ENCODE assay signal across 8 mouse cellular contexts in genomic region chr9:80068028-80068515, GRCm38 (mm10). TPM values are rescaled to one million over a fixed set of nuclear protein-coding genes. Genes with fewer than 3 reads are reported as not detected.
A peak's percentile ranks its signal among the peaks of the same experiment; 100 is the strongest.
DNase-seq lines count a peak whose midpoint lies in the region; ATAC-seq and TF ChIP-seq lines count a peak whose summit lies in the region.

No protein-coding gene starts in this region.

- peak; percentile 11 for DNase-seq in embryonic facial prominence, embryonic 14.5 days (ENCODE audit: low spot score)
- no peak for DNase-seq in limb, embryonic 11.5 days (ENCODE audit: low spot score)
- no peak for DNase-seq in cerebellum, adult 8-10 months
- DNase-seq in gastrocnemius, adult 8-10 months (ENCODE audit: low spot score in 2 of 2), result no peak

- peak overlapping the region; percentile 97 for H3K4me3 ChIP-seq in megakaryocyte, embryonic 14.5 days (replicated peaks)
- peak overlapping the region; percentile 86 for H3K4me3 ChIP-seq in embryonic facial prominence, embryonic 14.5 days (ENCODE audit: low read depth, low read length)
- peak overlapping the region; percentile 93 for H3K4me3 ChIP-seq in limb, embryonic 11.5 days (ENCODE audit: low read depth, low read length)
- peak overlapping the region; percentile 90 for H3K4me3 ChIP-seq in olfactory bulb, adult 2 months (ENCODE audit: insufficient read depth, low read depth, low read length)

- H3K4me2 ChIP-seq in embryonic facial prominence, embryonic 14.5 days (ENCODE audit: low read depth, low read length), result peak overlapping the region; percentile 63
- H3K4me2 ChIP-seq in limb, embryonic 11.5 days (ENCODE audit: low read depth, severe bottlenecking), result peak overlapping the region; percentile 43; the same call in 1 of the 2 replicates

- H3K4me1 ChIP-seq in megakaryocyte, embryonic 14.5 days, result peaks cover 36% of the 10 kb centered on the region
- H3K4me1 ChIP-seq in embryonic facial prominence, embryonic 14.5 days (ENCODE audit: control insufficient read depth, insufficient read depth, low read length), result peaks cover 17% of the 10 kb centered on the region
- no peaks in the 10 kb centered on the region for H3K4me1 ChIP-seq in limb, embryonic 11.5 days (ENCODE audit: control insufficient read depth, insufficient read depth, low read length)
- H3K4me1 ChIP-seq in olfactory bulb, adult 2 months (ENCODE audit: control insufficient read depth, insufficient read depth, low read length), result peaks cover 2% of the 10 kb centered on the region; the same call in 1 of the 2 replicates

- H3K36me3 ChIP-seq in megakaryocyte, embryonic 14.5 days (replicated peaks; ENCODE audit: low read length), result peaks cover 4% of the 10 kb centered on the region
- no peaks in the 10 kb centered on the region for H3K36me3 ChIP-seq in embryonic facial prominence, embryonic 14.5 days (ENCODE audit: control insufficient read depth, insufficient read depth, low read length)
- no peaks in the 10 kb centered on the region for H3K36me3 ChIP-seq in limb, embryonic 11.5 days (ENCODE audit: control insufficient read depth, insufficient read depth, low read length)

- H3K27me3 ChIP-seq in megakaryocyte, embryonic 14.5 days (replicated peaks), result no peaks in the 10 kb centered on the region
- H3K27me3 ChIP-seq in embryonic facial prominence, embryonic 14.5 days (replicated peaks; ENCODE audit: control insufficient read depth, insufficient read depth, low read length), result no peaks in the 10 kb centered on the region
- no peaks in the 10 kb centered on the region for H3K27me3 ChIP-seq in limb, embryonic 11.5 days (ENCODE audit: control insufficient read depth, insufficient read depth, low read length)

- no peak for TF ChIP-seq POLR2A in olfactory bulb, adult 2 months (IDR thresholded peaks at IDR 0.05; ENCODE audit: insufficient read depth, low read depth, low read length)

- peaks cover 17% of the 10 kb centered on the region for H3K9me3 ChIP-seq in megakaryocyte, embryonic 14.5 days
- 0 out of 2 replicates have a peak, but pooled peaks cover 9% of the 10 kb centered on the region for H3K9me3 ChIP-seq in embryonic facial prominence, embryonic 14.5 days (ENCODE audit: control insufficient read depth, low read length)
- H3K9me3 ChIP-seq in limb, embryonic 11.5 days (ENCODE audit: control insufficient read depth, low read length), result no peaks in the 10 kb centered on the region

- WGBS in embryonic facial prominence, embryonic 14.5 days, result under 1% methylated on average over 18 of the region's 18 CpGs
- WGBS in limb, embryonic 11.5 days, result under 1% methylated on average over 18 of the region's 18 CpGs
- under 1% methylated on average over 18 of the region's 18 CpGs for WGBS in olfactory bulb, adult 2 months

- no peak; the same call in 1 of the 2 replicates for ATAC-seq in megakaryocyte, adult 5-6 weeks (ENCODE audit: poor library complexity, severe bottlenecking)
- no peak for ATAC-seq in embryonic facial prominence, embryonic 14.5 days (ENCODE audit: low read depth)
- ATAC-seq in limb, embryonic 11.5 days (ENCODE audit: insufficient number of reproducible peaks, low FRiP score, low TSS enrichment, low read depth), result no peak
- ATAC-seq in CD4-positive, CD25-positive, alpha-beta regulatory T cell, adult 4 months, result no peak

- H3K27ac ChIP-seq in embryonic facial prominence, embryonic 14.5 days (replicated peaks; ENCODE audit: low read depth, low read length), result peak overlapping the region; percentile 100
- H3K27ac ChIP-seq in limb, embryonic 11.5 days (replicated peaks; ENCODE audit: low read depth, low read length), result peak overlapping the region; percentile 99
- peak overlapping the region; percentile 89; the same call in 1 of the 2 replicates for H3K27ac ChIP-seq in olfactory bulb, adult 2 months (ENCODE audit: insufficient read depth, low read depth, low read length)

- no peak for TF ChIP-seq CTCF in olfactory bulb, adult 2 months (IDR thresholded peaks at IDR 0.05; ENCODE audit: insufficient read depth, low read depth, low read length)

- H3K9ac ChIP-seq in embryonic facial prominence, embryonic 14.5 days (ENCODE audit: low read depth, low read length), result peak overlapping the region; percentile 96
- peak overlapping the region; percentile 99 for H3K9ac ChIP-seq in limb, embryonic 11.5 days (ENCODE audit: low read length)

RNA-seq across cellular contexts. Expression of gene Senp6, which starts 1.4 kb away (rescaled TPM):
- 5.1 and 71.9 TPM in 2 replicates for polyA plus RNA-seq in megakaryocyte, embryonic 14.5 days (2012; ENCODE audit: insufficient read depth, low replicate concordance)
- total RNA-seq in megakaryocyte, adult 5-6 weeks (2015), result 107 and 112 TPM in 2 replicates
- 88.1 and 101 TPM in 2 replicates for total RNA-seq in megakaryocyte, adult 5-6 weeks (2017)
- 59.9 and 65.2 TPM in 2 replicates for polyA plus RNA-seq in embryonic facial prominence, embryonic 14.5 days (2014; fragmentation: Nextera tagmentation; extraction: Ambion mirVana)
- 67.1 and 71.4 TPM in 2 replicates for polyA plus RNA-seq in limb, embryonic 11.5 days (2014; fragmentation: Nextera tagmentation; extraction: Ambion mirVana)
- polyA plus RNA-seq in olfactory bulb, adult 2 months (2012; ENCODE audit: insufficient read depth, insufficient read length, low replicate concordance, missing spikeins), result not detected in 2 replicates
- 10 to 100 TPM; 57.7 to 74.1 TPM for polyA plus RNA-seq in CD4-positive, CD25-positive, alpha-beta regulatory T cell, adult 4 months (2017; shearing (Covaris generic))
- total RNA-seq in gastrocnemius, adult 8-10 months (2022), result 10 to 100 TPM; 56.7 to 70.5 (median 62.9) TPM

RNA-seq across cellular contexts. Expression of gene Filip1, which starts 55.4 kb away (rescaled TPM):
- polyA plus RNA-seq in megakaryocyte, embryonic 14.5 days (2012; ENCODE audit: insufficient read depth, low replicate concordance), result not detected in 2 replicates
- 0.07 TPM in 1 of 2 replicates, not detected in the other for total RNA-seq in megakaryocyte, adult 5-6 weeks (2015)
- total RNA-seq in megakaryocyte, adult 5-6 weeks (2017), result 0.11 and 0.94 TPM in 2 replicates
- polyA plus RNA-seq in embryonic facial prominence, embryonic 14.5 days (2014; fragmentation: Nextera tagmentation; extraction: Ambion mirVana), result 10.1 and 10.4 TPM in 2 replicates
- polyA plus RNA-seq in limb, embryonic 11.5 days (2014; fragmentation: Nextera tagmentation; extraction: Ambion mirVana), result 1.2 and 1.5 TPM in 2 replicates
- not detected in 2 replicates for polyA plus RNA-seq in olfactory bulb, adult 2 months (2012; ENCODE audit: insufficient read depth, insufficient read length, low replicate concordance, missing spikeins)
- polyA plus RNA-seq in CD4-positive, CD25-positive, alpha-beta regulatory T cell, adult 4 months (2017; shearing (Covaris generic)), result 1 to 10 TPM in 1 of 2 experiments, under 1 TPM in 1; 0.29 to 1.6 TPM
- total RNA-seq in gastrocnemius, adult 8-10 months (2022), result 100 to 1,000 TPM in 2 of 4 experiments, 10 to 100 TPM in 2; 92.2 to 133 (median 106) TPM
